ENCODE assay signal across 8 mouse cellular contexts in the genomic region with DNA sequence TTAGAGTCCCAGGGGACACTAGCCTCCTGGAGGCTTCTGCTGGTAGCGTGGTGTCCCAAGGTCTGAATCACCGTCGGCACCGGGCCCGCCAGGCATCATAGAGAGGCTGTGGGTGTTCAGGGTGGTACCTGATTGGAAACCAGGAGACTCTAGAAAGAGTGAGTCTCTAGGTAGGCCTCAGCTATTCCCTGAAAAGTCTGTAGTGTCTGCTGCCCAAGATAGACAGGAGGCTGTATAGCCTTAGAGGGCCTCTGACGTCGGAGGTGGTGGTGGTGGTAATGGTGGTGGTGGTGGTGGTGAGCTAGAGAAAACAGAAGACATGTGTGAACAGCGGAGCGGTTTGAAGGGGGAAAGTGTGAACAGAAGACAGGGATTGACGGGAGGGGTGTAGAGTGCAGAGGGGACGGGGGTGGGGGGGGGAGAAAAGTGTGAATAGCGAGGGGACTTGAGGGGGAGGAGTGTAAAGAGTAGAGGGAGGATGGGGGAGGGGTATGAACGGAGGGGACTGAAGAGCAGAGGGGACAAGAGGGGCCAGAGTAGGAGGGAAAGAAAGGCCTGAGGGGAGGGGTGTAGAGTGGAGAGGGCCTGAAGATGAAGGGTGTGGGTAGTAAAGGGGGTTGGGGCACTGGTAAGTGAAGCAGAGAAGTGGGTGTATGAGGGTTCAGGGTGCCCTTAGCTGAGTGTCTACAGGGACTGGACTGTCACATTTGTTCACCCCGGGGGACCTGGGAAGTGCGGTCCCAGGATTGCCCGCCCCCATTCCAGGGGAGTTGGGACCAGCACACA.
A peak's percentile ranks its signal among the peaks of the same experiment; 100 is the strongest.
DNase-seq lines count a peak whose midpoint lies in the region; ATAC-seq and TF ChIP-seq lines count a peak whose summit lies in the region.
"Had no signal": no experiment of that assay in that cellular context is flagged by ENCODE, and none has a peak within 500 bp of the region (broad histone marks: within the 10 kb centered on the region; RNA-seq: fewer than 3 reads in every experiment).

No protein-coding gene starts in this region.

- WGBS in forebrain, embryonic 10.5 days, result 20% methylated on average over 16 of the region's 16 CpGs
- 19% methylated on average over 16 of the region's 16 CpGs for WGBS in neural tube, embryonic 14.5 days

- H3K4me1 ChIP-seq in forebrain, embryonic 10.5 days, result peaks cover 35% of the 10 kb centered on the region
- peaks cover 29% of the 10 kb centered on the region for H3K4me1 ChIP-seq in neural tube, embryonic 14.5 days (ENCODE audit: control insufficient read depth, insufficient read depth, low read length)

- no peak for DNase-seq in layer of hippocampus, adult 2 months (ENCODE audit: low spot score in 2 of 2)
- no peak for DNase-seq in layer of hippocampus, adult 9-10 months (ENCODE audit: low spot score)
- no peak for DNase-seq in forebrain, embryonic 10.5 days (ENCODE audit: extremely low spot score, low spot score)
- DNase-seq in induced T-regulatory cell, adult 2 months (ENCODE audit: low read depth), result peak; percentile 56
- DNase-seq in adrenal gland, adult 8-10 months, result no peak
- DNase-seq: adrenal gland, postnatal 14 days had no signal

- peak overlapping the region; percentile 85 for H3K4me2 ChIP-seq in neural tube, embryonic 14.5 days (ENCODE audit: low read depth, low read length)

- ATAC-seq in neural tube, embryonic 14.5 days (ENCODE audit: low read depth), result no peak
- no peak; the same call in 1 of the 2 replicates for ATAC-seq in frontal cortex, adult (ENCODE audit: low TSS enrichment)

- H3K4me3 ChIP-seq in layer of hippocampus, adult 2 months, result peak overlapping the region; percentile 56
- H3K4me3 ChIP-seq in forebrain, embryonic 10.5 days, result peak overlapping the region; percentile 59
- peak overlapping the region; percentile 39; the same call in 1 of the 2 replicates for H3K4me3 ChIP-seq in neural tube, embryonic 14.5 days (ENCODE audit: low read depth, low read length)

- TF ChIP-seq CTCF in layer of hippocampus, adult 2 months (conservative IDR thresholded peaks at IDR 0.05), result peak; percentile 9; the same call in 1 of the 2 replicates

- H3K27me3 ChIP-seq in forebrain, embryonic 10.5 days (ENCODE audit: poor library complexity, severe bottlenecking), result peaks cover 88% of the 10 kb centered on the region
- no peaks in the 10 kb centered on the region for H3K27me3 ChIP-seq in neural tube, embryonic 14.5 days (ENCODE audit: control insufficient read depth, insufficient read depth, low read length)

- peak overlapping the region; percentile 99 for H3K27ac ChIP-seq in layer of hippocampus, adult 2 months
- peak overlapping the region; percentile 60 for H3K27ac ChIP-seq in forebrain, embryonic 10.5 days
- peak overlapping the region; percentile 92 for H3K27ac ChIP-seq in neural tube, embryonic 14.5 days (ENCODE audit: low read depth, low read length)

- no peaks in the 10 kb centered on the region for H3K36me3 ChIP-seq in forebrain, embryonic 10.5 days (replicated peaks)
- no peaks in the 10 kb centered on the region for H3K36me3 ChIP-seq in neural tube, embryonic 14.5 days (ENCODE audit: control insufficient read depth, insufficient read depth, low read length)

- peak overlapping the region; percentile 69 for H3K9ac ChIP-seq in neural tube, embryonic 14.5 days (replicated peaks; ENCODE audit: low read depth, low read length)

- H3K9me3 ChIP-seq in forebrain, embryonic 10.5 days, result no peaks in the 10 kb centered on the region
- H3K9me3 ChIP-seq in neural tube, embryonic 14.5 days (ENCODE audit: control insufficient read depth, low read length), result no peaks in the 10 kb centered on the region
